In the genomic region with DNA sequence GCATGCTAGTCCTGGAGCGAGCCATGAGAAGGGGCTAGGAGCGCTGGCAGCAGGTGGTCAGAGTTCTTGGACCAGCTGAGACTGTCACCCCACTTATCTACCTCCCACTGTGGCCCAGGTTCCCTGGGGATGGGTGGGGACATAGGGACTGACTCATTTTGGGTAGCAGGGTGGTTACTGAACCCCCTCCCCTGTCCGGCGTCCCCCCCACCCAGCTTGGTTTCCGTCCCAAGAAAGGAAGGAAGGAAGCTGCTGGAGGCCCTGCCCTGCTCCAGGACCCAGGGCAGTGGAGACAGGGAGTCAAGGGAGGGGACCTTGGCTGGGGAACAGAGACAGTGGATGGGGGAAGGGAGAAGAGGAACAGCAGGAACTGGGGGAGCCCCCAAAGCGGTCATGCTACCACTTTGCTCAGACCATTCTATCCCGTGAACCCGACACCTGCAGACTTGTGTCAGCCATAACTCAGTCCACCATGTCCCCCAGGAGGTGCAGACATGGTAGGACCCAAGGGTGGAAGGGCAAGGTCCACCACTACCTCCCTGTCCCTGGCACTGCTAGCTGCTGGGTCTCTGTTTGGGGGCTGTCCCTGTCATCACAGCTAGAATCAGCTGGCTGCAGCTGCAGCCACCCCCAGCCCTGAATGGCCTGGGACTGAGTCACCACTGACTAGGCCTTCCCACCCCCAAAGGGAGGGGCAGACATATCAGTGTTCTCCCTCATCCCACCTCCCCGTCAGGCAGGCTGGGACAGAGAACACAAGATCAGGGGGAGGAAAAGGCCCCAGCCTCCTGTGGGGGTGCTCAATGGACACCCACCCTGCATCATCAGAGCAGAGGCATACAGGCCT, we compare ENCODE assay signal across 9 mouse cellular contexts. TPM values are rescaled to one million over a fixed set of nuclear protein-coding genes. Genes with fewer than 3 reads are reported as not detected.
DNase-seq lines count a peak whose midpoint lies in the region; ATAC-seq lines count a peak whose summit lies in the region.
"Had no signal": no experiment of that assay in that cellular context is flagged by ENCODE, and none has a peak within 500 bp of the region (broad histone marks: within the 10 kb centered on the region; RNA-seq: fewer than 3 reads in every experiment).

No protein-coding gene starts in this region.

- H3K9ac ChIP-seq in hindbrain, embryonic 16.5 days (ENCODE audit: low read depth, low read length): no peak overlapping the region
- peak overlapping the region; percentile 22; the same call in 1 of the 2 replicates for H3K9ac ChIP-seq in liver, embryonic 13.5 days
- peak overlapping the region; percentile 65 for H3K9ac ChIP-seq in stomach, embryonic 16.5 days (ENCODE audit: low read length)

- peaks cover 29% of the 10 kb centered on the region for H3K36me3 ChIP-seq in embryonic facial prominence, embryonic 10.5 days (replicated peaks)
- peaks cover 3% of the 10 kb centered on the region; the same call in 1 of the 2 replicates for H3K36me3 ChIP-seq in hindbrain, embryonic 16.5 days (ENCODE audit: control insufficient read depth, insufficient read depth, low read length)
- H3K36me3 ChIP-seq in liver, embryonic 13.5 days: 0 out of 2 replicates have a peak, but pooled peaks cover 2% of the 10 kb centered on the region
- no peaks in the 10 kb centered on the region for H3K36me3 ChIP-seq in stomach, embryonic 16.5 days (ENCODE audit: control insufficient read depth, insufficient read depth, low read length)

- peak overlapping the region; percentile 29 for H3K4me3 ChIP-seq in embryonic facial prominence, embryonic 10.5 days
- H3K4me3 ChIP-seq in hindbrain, embryonic 16.5 days (ENCODE audit: low read length): no peak overlapping the region
- H3K4me3 ChIP-seq in liver, embryonic 13.5 days (replicated peaks): no peak overlapping the region
- no peak overlapping the region for H3K4me3 ChIP-seq in stomach, embryonic 16.5 days (replicated peaks; ENCODE audit: low read length)
- H3K4me3 ChIP-seq: erythroblast, embryonic 14.5 days had no signal

- peaks cover 26% of the 10 kb centered on the region for H3K27me3 ChIP-seq in embryonic facial prominence, embryonic 10.5 days (replicated peaks; ENCODE audit: low read depth, poor library complexity, severe bottlenecking)
- H3K27me3 ChIP-seq in hindbrain, embryonic 16.5 days (replicated peaks; ENCODE audit: control insufficient read depth, insufficient read depth, low read length): no peaks in the 10 kb centered on the region
- peaks cover 32% of the 10 kb centered on the region for H3K27me3 ChIP-seq in liver, embryonic 13.5 days
- no peaks in the 10 kb centered on the region for H3K27me3 ChIP-seq in stomach, embryonic 16.5 days (ENCODE audit: control insufficient read depth, insufficient read depth, low read length)

- H3K9me3 ChIP-seq in embryonic facial prominence, embryonic 10.5 days: no peaks in the 10 kb centered on the region
- no peaks in the 10 kb centered on the region for H3K9me3 ChIP-seq in hindbrain, embryonic 16.5 days (ENCODE audit: control insufficient read depth, low read length)
- H3K9me3 ChIP-seq in liver, embryonic 13.5 days (replicated peaks): no peaks in the 10 kb centered on the region
- no peaks in the 10 kb centered on the region for H3K9me3 ChIP-seq in stomach, embryonic 16.5 days (replicated peaks; ENCODE audit: control insufficient read depth, low read length)

- peak; percentile 65 to 77 for DNase-seq in adrenal gland, adult (ENCODE audit: inconsistent age in 2 of 2, low spot score in 1 of 2)
- DNase-seq in adrenal gland, postnatal 4 days (ENCODE audit: low spot score in 2 of 2): no peak
- DNase-seq in embryonic facial prominence, embryonic 10.5 days (ENCODE audit: low spot score): no peak
- no peak for DNase-seq in liver, embryonic 13.5 days
- no peak for DNase-seq in cerebellum, adult 8-10 months
- DNase-seq in left cerebral cortex, adult 9 months (ENCODE audit: low spot score in 2 of 2): no peak

- WGBS in embryonic facial prominence, embryonic 10.5 days: 83% methylated on average over 9 of the region's 9 CpGs
- 85% methylated on average over 9 of the region's 9 CpGs for WGBS in hindbrain, embryonic 16.5 days
- WGBS in liver, embryonic 13.5 days (ENCODE audit: insufficient replicate concordance): 47% methylated on average over 9 of the region's 9 CpGs
- 68% methylated on average over 9 of the region's 9 CpGs for whole genome bisulfite sequencing in stomach, embryonic 16.5 days

- peak overlapping the region; percentile 84 for H3K27ac ChIP-seq in embryonic facial prominence, embryonic 10.5 days (replicated peaks)
- H3K27ac ChIP-seq in hindbrain, embryonic 16.5 days (ENCODE audit: low read depth, low read length): peak overlapping the region; percentile 59; the same call in 1 of the 2 replicates
- peak overlapping the region; percentile 57 for H3K27ac ChIP-seq in liver, embryonic 13.5 days
- peak overlapping the region; percentile 85 for H3K27ac ChIP-seq in stomach, embryonic 16.5 days (ENCODE audit: low read length)

- no peak for ATAC-seq in hindbrain, embryonic 16.5 days
- ATAC-seq in liver, embryonic 13.5 days (ENCODE audit: low read depth): peak; percentile 41
- no peak for ATAC-seq in stomach, embryonic 16.5 days (ENCODE audit: insufficient read depth, low FRiP score)

- H3K4me2 ChIP-seq in hindbrain, embryonic 16.5 days (ENCODE audit: low read length): no peak overlapping the region
- no peak overlapping the region for H3K4me2 ChIP-seq in liver, embryonic 13.5 days
- peak overlapping the region; percentile 1; the same call in 1 of the 2 replicates for H3K4me2 ChIP-seq in stomach, embryonic 16.5 days (ENCODE audit: low read depth, low read length)

- peaks cover 66% of the 10 kb centered on the region for H3K4me1 ChIP-seq in embryonic facial prominence, embryonic 10.5 days
- H3K4me1 ChIP-seq in hindbrain, embryonic 16.5 days (ENCODE audit: control insufficient read depth, insufficient read depth, low read depth, low read length): peaks cover 8% of the 10 kb centered on the region
- peaks cover 37% of the 10 kb centered on the region for H3K4me1 ChIP-seq in liver, embryonic 13.5 days (replicated peaks)
- H3K4me1 ChIP-seq in stomach, embryonic 16.5 days (ENCODE audit: control insufficient read depth, insufficient read depth, low read length): peaks cover 24% of the 10 kb centered on the region

RNA-seq across cellular contexts. Expression of a gene that starts 5.0 kb away (rescaled TPM):
- 10 to 100 TPM; 62.2 to 64.2 TPM for total RNA-seq in adrenal gland, postnatal 4 days (2021)
- 31.7 and 37.3 TPM in 2 replicates for polyA plus RNA-seq in embryonic facial prominence, embryonic 10.5 days (2016; fragmentation: Nextera tagmentation; extraction: Ambion mirVana)
- 60.8 TPM in 2 replicates for polyA plus RNA-seq in hindbrain, embryonic 16.5 days (2015; fragmentation: Nextera tagmentation; extraction: Ambion mirVana)
- 9.8 and 10.2 TPM in 2 replicates for polyA plus RNA-seq in liver, embryonic 13.5 days (2015; fragmentation: Nextera tagmentation; extraction: Ambion mirVana)
- polyA plus RNA-seq in stomach, embryonic 16.5 days (2015; fragmentation: Nextera tagmentation; extraction: Ambion mirVana): 38.0 and 39.0 TPM in 2 replicates

RNA-seq across cellular contexts. Expression of a gene that starts 12.6 kb away (rescaled TPM):
- 10 to 100 TPM; 13.3 to 13.8 TPM for total RNA-seq in adrenal gland, postnatal 4 days (2021)
- 22.4 and 27.3 TPM in 2 replicates for polyA plus RNA-seq in embryonic facial prominence, embryonic 10.5 days (2016; fragmentation: Nextera tagmentation; extraction: Ambion mirVana)
- polyA plus RNA-seq in hindbrain, embryonic 16.5 days (2015; fragmentation: Nextera tagmentation; extraction: Ambion mirVana): 9.6 and 9.9 TPM in 2 replicates
- 8.4 and 9.2 TPM in 2 replicates for polyA plus RNA-seq in liver, embryonic 13.5 days (2015; fragmentation: Nextera tagmentation; extraction: Ambion mirVana)
- 18.0 and 19.1 TPM in 2 replicates for polyA plus RNA-seq in stomach, embryonic 16.5 days (2015; fragmentation: Nextera tagmentation; extraction: Ambion mirVana)

RNA-seq across cellular contexts. Expression of a gene that starts 12.7 kb away (rescaled TPM):
- 100 to 1,000 TPM; 110 to 119 TPM for total RNA-seq in adrenal gland, postnatal 4 days (2021)
- 70.2 and 70.4 TPM in 2 replicates for polyA plus RNA-seq in embryonic facial prominence, embryonic 10.5 days (2016; fragmentation: Nextera tagmentation; extraction: Ambion mirVana)
- polyA plus RNA-seq in hindbrain, embryonic 16.5 days (2015; fragmentation: Nextera tagmentation; extraction: Ambion mirVana): 65.8 and 80.9 TPM in 2 replicates
- 18.6 and 22.4 TPM in 2 replicates for polyA plus RNA-seq in liver, embryonic 13.5 days (2015; fragmentation: Nextera tagmentation; extraction: Ambion mirVana)
- 53.1 and 57.2 TPM in 2 replicates for polyA plus RNA-seq in stomach, embryonic 16.5 days (2015; fragmentation: Nextera tagmentation; extraction: Ambion mirVana)

RNA-seq across cellular contexts. Expression of a gene that starts 13.2 kb away (rescaled TPM):
- total RNA-seq in adrenal gland, postnatal 4 days (2021): not detected
- not detected in 2 replicates for polyA plus RNA-seq in embryonic facial prominence, embryonic 10.5 days (2016; fragmentation: Nextera tagmentation; extraction: Ambion mirVana)
- 0.54 and 0.75 TPM in 2 replicates for polyA plus RNA-seq in hindbrain, embryonic 16.5 days (2015; fragmentation: Nextera tagmentation; extraction: Ambion mirVana)
- 0.24 and 0.28 TPM in 2 replicates for polyA plus RNA-seq in liver, embryonic 13.5 days (2015; fragmentation: Nextera tagmentation; extraction: Ambion mirVana)
- 0.37 and 0.39 TPM in 2 replicates for polyA plus RNA-seq in stomach, embryonic 16.5 days (2015; fragmentation: Nextera tagmentation; extraction: Ambion mirVana)
- polyA plus RNA-seq: erythroblast, embryonic 14.5 days had no signal

RNA-seq across cellular contexts. Expression of a gene that starts 24.4 kb away (rescaled TPM):
- 10 to 100 TPM; 47.5 to 48.9 TPM for total RNA-seq in adrenal gland, postnatal 4 days (2021)
- polyA plus RNA-seq in embryonic facial prominence, embryonic 10.5 days (2016; fragmentation: Nextera tagmentation; extraction: Ambion mirVana): 29.0 and 30.4 TPM in 2 replicates
- polyA plus RNA-seq in hindbrain, embryonic 16.5 days (2015; fragmentation: Nextera tagmentation; extraction: Ambion mirVana): 10.8 and 18.7 TPM in 2 replicates
- polyA plus RNA-seq in liver, embryonic 13.5 days (2015; fragmentation: Nextera tagmentation; extraction: Ambion mirVana): 9.5 and 13.1 TPM in 2 replicates
- polyA plus RNA-seq in stomach, embryonic 16.5 days (2015; fragmentation: Nextera tagmentation; extraction: Ambion mirVana): 13.6 and 13.7 TPM in 2 replicates

Comparison
In these comparisons a context has a peak if more than half of its experiments do, and no peak if none do; other contexts are left out.
1. DNase-seq: peak in adrenal gland, adult (2 of 2); none in adrenal gland, postnatal 4 days (0 of 2), embryonic facial prominence, embryonic 10.5 days (single experiment), liver, embryonic 13.5 days (single experiment), cerebellum, adult 8-10 months (single experiment) and left cerebral cortex, adult 9 months (0 of 2).
2. Peak in every context shown above with its lines, with median percentiles within 50 percentile points of each other: H3K27ac ChIP-seq.